Comparison of ENCODE assay signal across 12 mouse cellular contexts in genomic region chr17:31038381-31038780, GRCm38 (mm10). TPM values are rescaled to one million over a fixed set of nuclear protein-coding genes. Genes with fewer than 3 reads are reported as not detected.
DNase-seq lines count a peak whose midpoint lies in the region; ATAC-seq and TF ChIP-seq lines count a peak whose summit lies in the region.
"Had no signal": no experiment of that assay in that cellular context is flagged by ENCODE, and none has a peak within 500 bp of the region (broad histone marks: within the 10 kb centered on the region; RNA-seq: fewer than 3 reads in every experiment).

No protein-coding gene starts in this region.

- 79% methylated on average over 4 of the region's 4 CpGs for WGBS in forebrain, embryonic 16.5 days
- WGBS in hindbrain, embryonic 14.5 days: 84% methylated on average over 4 of the region's 4 CpGs

- 0 out of 4 replicates have a peak, but pooled peaks of 1 of the 2 experiments have one; percentile 3 for TF ChIP-seq EP300 in MEL (IDR thresholded peaks at IDR 0.05; ENCODE audit: low read depth in 1 of 2, low read length in 2 of 2)

- H3K4me3 ChIP-seq in layer of hippocampus, adult 2 months: no peak overlapping the region
- no peak overlapping the region for H3K4me3 ChIP-seq in MEL (ENCODE audit: control insufficient read depth in 1 of 2, insufficient read depth in 1 of 2, low read depth in 2 of 2, low read length in 2 of 2)
- H3K4me3 ChIP-seq in bone marrow macrophage, adult 2 months (ENCODE audit: insufficient read depth, low read length): peak overlapping the region; percentile 15; the same call in 1 of the 2 replicates
- no peak overlapping the region for H3K4me3 ChIP-seq in forebrain, embryonic 16.5 days (replicated peaks; ENCODE audit: low read length)
- H3K4me3 ChIP-seq in hindbrain, embryonic 14.5 days (replicated peaks; ENCODE audit: low read length): no peak overlapping the region
- H3K4me3 ChIP-seq: embryonic facial prominence, embryonic 15.5 days had no signal

- peak overlapping the region; percentile 13; the same call in 1 of the 2 replicates for H3K9ac ChIP-seq in MEL (ENCODE audit: control insufficient read depth, low read depth, low read length, poor library complexity, severe bottlenecking)
- H3K9ac ChIP-seq in forebrain, embryonic 16.5 days (replicated peaks; ENCODE audit: low read depth, low read length): no peak overlapping the region
- H3K9ac ChIP-seq in hindbrain, embryonic 14.5 days: no peak overlapping the region
- H3K9ac ChIP-seq: embryonic facial prominence, embryonic 15.5 days had no signal

- no peak for TF ChIP-seq POLR2A in MEL (IDR thresholded peaks at IDR 0.05; ENCODE audit: control insufficient read depth in 1 of 2, insufficient read depth in 1 of 2, low read depth in 1 of 2, low read length in 2 of 2, poor library complexity in 1 of 2)
- no peak for TF ChIP-seq POLR2A in bone marrow macrophage, adult 2 months (IDR thresholded peaks at IDR 0.05; ENCODE audit: borderline replicate concordance, low read depth, low read length)

- no peak for TF ChIP-seq CTCF in layer of hippocampus, adult 2 months (conservative IDR thresholded peaks at IDR 0.05)
- TF ChIP-seq CTCF in MEL (IDR thresholded peaks at IDR 0.05 in 2 of 3, conservative IDR thresholded peaks at IDR 0.05 in 1 of 3; ENCODE audit: control insufficient read depth in 1 of 3, insufficient read depth in 1 of 3, low read depth in 2 of 3, low read length in 3 of 3, poor library complexity in 1 of 3, severe bottlenecking in 1 of 3): no peak
- no peak for TF ChIP-seq CTCF in bone marrow macrophage, adult 2 months (IDR thresholded peaks at IDR 0.05; ENCODE audit: low read depth, low read length)

- no peak for ATAC-seq in forebrain, embryonic 16.5 days
- no peak for ATAC-seq in hindbrain, embryonic 14.5 days (ENCODE audit: low FRiP score)

- H3K27me3 ChIP-seq in MEL (ENCODE audit: control insufficient read depth in 1 of 2, insufficient read depth in 2 of 2, low read length in 2 of 2): no peaks in the 10 kb centered on the region
- no peaks in the 10 kb centered on the region for H3K27me3 ChIP-seq in forebrain, embryonic 16.5 days (replicated peaks; ENCODE audit: control insufficient read depth, insufficient read depth, low read length)
- H3K27me3 ChIP-seq in hindbrain, embryonic 14.5 days (ENCODE audit: control insufficient read depth, insufficient read depth, low read length): no peaks in the 10 kb centered on the region
- H3K27me3 ChIP-seq: embryonic facial prominence, embryonic 15.5 days had no signal

- H3K4me1 ChIP-seq in MEL (ENCODE audit: control insufficient read depth in 1 of 2, insufficient read depth in 2 of 2, low read length in 2 of 2): peaks cover 25 to 46% of the 10 kb centered on the region in 2 experiments
- peaks cover 66% of the 10 kb centered on the region for H3K4me1 ChIP-seq in bone marrow macrophage, adult 2 months (ENCODE audit: control insufficient read depth, insufficient read depth, low read length)
- H3K4me1 ChIP-seq in forebrain, embryonic 16.5 days (replicated peaks; ENCODE audit: control insufficient read depth, insufficient read depth, low read length): peaks cover 10% of the 10 kb centered on the region
- 0 out of 2 replicates have a peak, but pooled peaks cover 8% of the 10 kb centered on the region for H3K4me1 ChIP-seq in hindbrain, embryonic 14.5 days (replicated peaks; ENCODE audit: control insufficient read depth, insufficient read depth, low read length)

- H3K9me3 ChIP-seq in MEL (replicated peaks; ENCODE audit: insufficient read depth, low read length): no peaks in the 10 kb centered on the region
- H3K9me3 ChIP-seq in forebrain, embryonic 16.5 days (ENCODE audit: control insufficient read depth, low read length): no peaks in the 10 kb centered on the region
- H3K9me3 ChIP-seq in hindbrain, embryonic 14.5 days (ENCODE audit: control insufficient read depth, low read length): no peaks in the 10 kb centered on the region
- H3K9me3 ChIP-seq: embryonic facial prominence, embryonic 15.5 days had no signal

- H3K36me3 ChIP-seq in MEL (ENCODE audit: control insufficient read depth in 1 of 2, insufficient read depth in 2 of 2, low read length in 2 of 2): peaks cover 0 to 42% of the 10 kb centered on the region in 2 experiments; a peak in 2 of 4 replicates
- no peaks in the 10 kb centered on the region for H3K36me3 ChIP-seq in forebrain, embryonic 16.5 days (ENCODE audit: control insufficient read depth, insufficient read depth)
- no peaks in the 10 kb centered on the region for H3K36me3 ChIP-seq in hindbrain, embryonic 14.5 days (replicated peaks; ENCODE audit: control insufficient read depth, insufficient read depth)
- H3K36me3 ChIP-seq: embryonic facial prominence, embryonic 15.5 days had no signal

- no peak for DNase-seq in layer of hippocampus, adult 2 months (ENCODE audit: low spot score in 2 of 2)
- no peak for DNase-seq in layer of hippocampus, postnatal 10 days (ENCODE audit: low spot score in 2 of 2)
- peak; percentile 56 for DNase-seq in MEL (ENCODE audit: low read depth, low spot score)
- DNase-seq in kidney, postnatal 36 days: peak; percentile 23 to 50
- DNase-seq in hindbrain, embryonic 14.5 days (ENCODE audit: low spot score): no peak
- DNase-seq in left cerebral cortex, postnatal 25 days (ENCODE audit: low spot score in 2 of 2): no peak
- DNase-seq: gastrocnemius, postnatal 10 days; midbrain, embryonic 14.5 days had no signal

- no peak for TF ChIP-seq RAD21 in MEL (IDR thresholded peaks at IDR 0.05; ENCODE audit: low read depth, low read length)

- H3K79me2 ChIP-seq in MEL (ENCODE audit: control insufficient read depth, insufficient read depth, low read length, poor library complexity): no peaks in the 10 kb centered on the region

- H3K4me2 ChIP-seq in forebrain, embryonic 16.5 days (ENCODE audit: low read length): no peak overlapping the region
- H3K4me2 ChIP-seq in hindbrain, embryonic 14.5 days (replicated peaks): no peak overlapping the region
- H3K4me2 ChIP-seq: embryonic facial prominence, embryonic 15.5 days had no signal

- H3K27ac ChIP-seq in layer of hippocampus, adult 2 months: peak overlapping the region; percentile 1; the same call in 1 of the 2 replicates
- H3K27ac ChIP-seq in MEL (ENCODE audit: control insufficient read depth, low read depth, low read length): peak overlapping the region; percentile 19; the same call in 1 of the 2 replicates
- H3K27ac ChIP-seq in bone marrow macrophage, adult 2 months (ENCODE audit: insufficient read depth, low read depth, low read length): peak overlapping the region; percentile 98
- no peak overlapping the region for H3K27ac ChIP-seq in forebrain, embryonic 16.5 days (ENCODE audit: low read length)
- H3K27ac ChIP-seq in hindbrain, embryonic 14.5 days: no peak overlapping the region
- H3K27ac ChIP-seq: embryonic facial prominence, embryonic 15.5 days; kidney, postnatal 0 days had no signal

- intact Hi-C loops in left cerebral cortex, postnatal 25 days (cut with DNase I): no loop called here

TF ChIP-seq in MEL, 35 proteins besides CTCF, POLR2A, EP300 and RAD21:
- no peak for TF ChIP-seq ETS1 (IDR thresholded peaks at IDR 0.05; ENCODE audit: low read depth, low read length)
- TF ChIP-seq GABPA (IDR thresholded peaks at IDR 0.05; ENCODE audit: low read depth, low read length): no peak
- no peak for TF ChIP-seq TCF12 (IDR thresholded peaks at IDR 0.05; ENCODE audit: low read depth, low read length)
- TF ChIP-seq POLR2AphosphoS5 (IDR thresholded peaks at IDR 0.05; ENCODE audit: borderline replicate concordance, low read depth, low read length): no peak
- TF ChIP-seq MAX (IDR thresholded peaks at IDR 0.05; ENCODE audit: low read length): no peak
- TF ChIP-seq POLR2AphosphoS2 (IDR thresholded peaks at IDR 0.05; ENCODE audit: low read length): no peak
- TF ChIP-seq BHLHE40 (IDR thresholded peaks at IDR 0.05; ENCODE audit: borderline replicate concordance, low read depth, low read length): no peak
- no peak for TF ChIP-seq SMC3 (IDR thresholded peaks at IDR 0.05; ENCODE audit: low read depth, low read length)
TF ChIP-seq in MEL: peak in this region for 0.

RNA-seq across cellular contexts. Expression of gene Abcg1, which starts 19.1 kb away (rescaled TPM):
- total RNA-seq in layer of hippocampus, adult 2 months (2021): 10 to 100 TPM; 75.7 to 83.3 TPM
- total RNA-seq in layer of hippocampus, postnatal 10 days (2021): 10 to 100 TPM; 28.1 to 30.5 TPM
- total RNA-seq in MEL (2012; rRNA removed): 10.4 and 11.6 TPM in 2 replicates
- polyA plus RNA-seq in MEL (2012; ENCODE audit: insufficient read depth in 1 of 2, insufficient read length in 2 of 2, low read depth in 1 of 2, low replicate concordance in 2 of 2, missing spikeins in 1 of 2): 10 to 100 TPM in 1 of 2 experiments, not detected in 1; 18.0 TPM
- polyA plus RNA-seq in bone marrow macrophage, adult 2 months (2012; ENCODE audit: insufficient read depth, insufficient read length, missing spikeins): 56.3 and 61.5 TPM in 2 replicates
- 19.3 and 20.4 TPM in 2 replicates for polyA plus RNA-seq in forebrain, embryonic 16.5 days (2015; fragmentation: Nextera tagmentation; extraction: Ambion mirVana)
- 19.3 and 21.1 TPM in 2 replicates for polyA plus RNA-seq in hindbrain, embryonic 14.5 days (2014; fragmentation: Nextera tagmentation; extraction: Ambion mirVana)
- total RNA-seq in left cerebral cortex, postnatal 25 days (2021): 10 to 100 TPM; 61.4 to 65.9 TPM

Comparison
In these comparisons a context has a peak if more than half of its experiments do, and no peak if none do; other contexts are left out.
1. DNase-seq: peak in MEL (single experiment) and kidney, postnatal 36 days (2 of 2); none in layer of hippocampus, adult 2 months (0 of 2), layer of hippocampus, postnatal 10 days (0 of 2), hindbrain, embryonic 14.5 days (single experiment) and left cerebral cortex, postnatal 25 days (0 of 2).
2. H3K27ac ChIP-seq: peak in layer of hippocampus, adult 2 months (single experiment), MEL (single experiment) and bone marrow macrophage, adult 2 months (single experiment); none in forebrain, embryonic 16.5 days (single experiment) and hindbrain, embryonic 14.5 days (single experiment).